Mouse (Mus musculus): ENCODE data around the gene BC055324. TPM values are rescaled to one million over a fixed set of nuclear protein-coding genes. Genes with fewer than 3 reads are reported as not detected.

BC055324 gene
- polyA plus RNA-seq (2012; fragmentation: generic; extraction: Trizol), result 2.8 TPM

- TF ChIP-seq USF1 (IDR thresholded peaks at IDR 0.05; ENCODE audit: low read depth), result no peak
- peak; percentile 68 for TF ChIP-seq POLR2A (IDR thresholded peaks at IDR 0.05; ENCODE audit: insufficient read length, low read depth)
- TF ChIP-seq MYOD1 (IDR thresholded peaks at IDR 0.05; ENCODE audit: control insufficient read depth in 1 of 3, insufficient read length in 2 of 3, low read depth in 2 of 3), result no peak
- TF ChIP-seq E2F4 (IDR thresholded peaks at IDR 0.05; ENCODE audit: insufficient read depth), result peak; percentile 91
- TF ChIP-seq CEBPB (IDR thresholded peaks at IDR 0.05; ENCODE audit: insufficient read depth, poor library complexity, severe bottlenecking), result no peak
- TF ChIP-seq REST (IDR thresholded peaks at IDR 0.05; ENCODE audit: insufficient read depth, insufficient read length), result no peak
- TF ChIP-seq TCF12 (IDR thresholded peaks at IDR 0.05; ENCODE audit: insufficient read depth, poor library complexity, severe bottlenecking), result no peak
- TF ChIP-seq SRF (IDR thresholded peaks at IDR 0.05; ENCODE audit: control insufficient read depth, insufficient read length, low read depth), result no peak
- no peak for TF ChIP-seq MAX (IDR thresholded peaks at IDR 0.05; ENCODE audit: low read depth)
- TF ChIP-seq TCF3 (IDR thresholded peaks at IDR 0.05; ENCODE audit: insufficient read length, low read depth), result no peak
- TF ChIP-seq POLR2AphosphoS2 (IDR thresholded peaks at IDR 0.05; ENCODE audit: insufficient read length, low read depth), result peak; percentile 72
- peak in 1 of 3 experiments; percentile 28 for TF ChIP-seq MYOG (IDR thresholded peaks at IDR 0.05; ENCODE audit: control insufficient read depth in 1 of 3, insufficient read depth in 1 of 3, insufficient read length in 2 of 3, low read depth in 2 of 3)
- Histone ChIP-seq H3ac (ENCODE audit: control insufficient read depth, insufficient read length) (peak within 1 kb of the TSS; percentile 39), H3K79me2 (ENCODE audit: control insufficient read depth, insufficient read depth) (peaks cover 8% of the 10 kb centered on the region), H3K27me3 (ENCODE audit: control insufficient read depth, insufficient read depth, insufficient read length) (no peaks in the 10 kb centered on the region), H3K4me2 (ENCODE audit: low read depth) (peak within 1 kb of the TSS; percentile 87), H3K36me3 (ENCODE audit: control insufficient read depth, insufficient read depth) (peaks cover 3% of the 10 kb centered on the region), H3K4me3 (peak within 1 kb of the TSS; percentile 71)
Observed at GRCm38 (mm10) chr1:163994721-163995608, at the start of gene BC055324, which contains the start of gene Mettl18. Gene BC055324, minus strand, starts transcription at chr1:163994796. Gene Mettl18, plus strand, starts transcription at chr1:163994889.

- Histone ChIP-seq H3K4me2 (ENCODE audit: low read depth) (no peak overlapping the region), H3K79me2 (ENCODE audit: control insufficient read depth, insufficient read depth) (no peaks in the 10 kb centered on the region), H3K4me3 (no peak overlapping the region), H3K27me3 (ENCODE audit: control insufficient read depth, insufficient read depth, insufficient read length) (no peaks in the 10 kb centered on the region), H3K36me3 (ENCODE audit: control insufficient read depth, insufficient read depth) (no peaks in the 10 kb centered on the region), H3ac (ENCODE audit: control insufficient read depth, insufficient read length) (no peak overlapping the region)
- TF ChIP-seq CEBPB (IDR thresholded peaks at IDR 0.05; ENCODE audit: insufficient read depth, poor library complexity, severe bottlenecking) (no peak), POLR2A (IDR thresholded peaks at IDR 0.05; ENCODE audit: insufficient read length, low read depth) (no peak), MYOD1 (IDR thresholded peaks at IDR 0.05; ENCODE audit: control insufficient read depth in 1 of 3, insufficient read length in 2 of 3, low read depth in 2 of 3) (no peak), USF1 (IDR thresholded peaks at IDR 0.05; ENCODE audit: low read depth) (no peak), TCF3 (IDR thresholded peaks at IDR 0.05; ENCODE audit: insufficient read length, low read depth) (no peak), E2F4 (IDR thresholded peaks at IDR 0.05; ENCODE audit: insufficient read depth) (no peak), POLR2AphosphoS2 (IDR thresholded peaks at IDR 0.05; ENCODE audit: insufficient read length, low read depth) (no peak), MAX (IDR thresholded peaks at IDR 0.05; ENCODE audit: low read depth) (no peak), MYOG (IDR thresholded peaks at IDR 0.05; ENCODE audit: control insufficient read depth in 1 of 3, insufficient read depth in 1 of 3, insufficient read length in 2 of 3, low read depth in 2 of 3) (no peak), REST (IDR thresholded peaks at IDR 0.05; ENCODE audit: insufficient read depth, insufficient read length) (no peak), SRF (IDR thresholded peaks at IDR 0.05; ENCODE audit: control insufficient read depth, insufficient read length, low read depth) (no peak), TCF12 (IDR thresholded peaks at IDR 0.05; ENCODE audit: insufficient read depth, poor library complexity, severe bottlenecking) (no peak)
Observed at GRCm38 (mm10) chr1:164043549-164043948, 49.0 kb upstream of the BC055324 start.

GRCm38 (mm10) chr1:164040385-164041135 lies 46.0 kb upstream of the BC055324 start:
- Histone ChIP-seq H3ac (ENCODE audit: control insufficient read depth, insufficient read length) (no peak overlapping the region), H3K27me3 (ENCODE audit: control insufficient read depth, insufficient read depth, insufficient read length) (no peaks in the 10 kb centered on the region), H3K79me2 (ENCODE audit: control insufficient read depth, insufficient read depth) (no peaks in the 10 kb centered on the region), H3K4me3 (no peak overlapping the region), H3K4me2 (ENCODE audit: low read depth) (no peak overlapping the region), H3K36me3 (ENCODE audit: control insufficient read depth, insufficient read depth) (no peaks in the 10 kb centered on the region)
- TF ChIP-seq E2F4 (IDR thresholded peaks at IDR 0.05; ENCODE audit: insufficient read depth) (no peak), USF1 (IDR thresholded peaks at IDR 0.05; ENCODE audit: low read depth) (no peak), CEBPB (IDR thresholded peaks at IDR 0.05; ENCODE audit: insufficient read depth, poor library complexity, severe bottlenecking) (no peak), TCF3 (IDR thresholded peaks at IDR 0.05; ENCODE audit: insufficient read length, low read depth) (no peak), POLR2A (IDR thresholded peaks at IDR 0.05; ENCODE audit: insufficient read length, low read depth) (no peak), SRF (IDR thresholded peaks at IDR 0.05; ENCODE audit: control insufficient read depth, insufficient read length, low read depth) (no peak)

- H3K4me2 ChIP-seq (ENCODE audit: low read depth), result no peak overlapping the region
- no peak overlapping the region for H3ac ChIP-seq (ENCODE audit: control insufficient read depth, insufficient read length)
- H3K27me3 ChIP-seq (ENCODE audit: control insufficient read depth, insufficient read depth, insufficient read length), result no peaks in the 10 kb centered on the region
- TF ChIP-seq CEBPB (IDR thresholded peaks at IDR 0.05; ENCODE audit: insufficient read depth, poor library complexity, severe bottlenecking) (no peak), MYOG (IDR thresholded peaks at IDR 0.05; ENCODE audit: control insufficient read depth in 1 of 3, insufficient read depth in 1 of 3, insufficient read length in 2 of 3, low read depth in 2 of 3) (no peak), MYOD1 (IDR thresholded peaks at IDR 0.05; ENCODE audit: control insufficient read depth in 1 of 3, insufficient read length in 2 of 3, low read depth in 2 of 3) (no peak), REST (IDR thresholded peaks at IDR 0.05; ENCODE audit: insufficient read depth, insufficient read length) (no peak), MAX (IDR thresholded peaks at IDR 0.05; ENCODE audit: low read depth) (no peak), SRF (IDR thresholded peaks at IDR 0.05; ENCODE audit: control insufficient read depth, insufficient read length, low read depth) (no peak), USF1 (IDR thresholded peaks at IDR 0.05; ENCODE audit: low read depth) (no peak), TCF12 (IDR thresholded peaks at IDR 0.05; ENCODE audit: insufficient read depth, poor library complexity, severe bottlenecking) (no peak)
- no peak overlapping the region for H3K4me3 ChIP-seq
- H3K79me2 ChIP-seq (ENCODE audit: control insufficient read depth, insufficient read depth), result no peaks in the 10 kb centered on the region
- no peaks in the 10 kb centered on the region for H3K36me3 ChIP-seq (ENCODE audit: control insufficient read depth, insufficient read depth)
Observed at GRCm38 (mm10) chr1:164027416-164027815, 32.8 kb upstream of the BC055324 start.

All from myocyte (in vitro differentiated cells).